Mouse (Mus musculus): ENCODE measurements around the gene Ikzf1.

Ikzf1 gene

GRCm38 (mm10) chr11:11684930-11685852 lies at the start of gene Ikzf1:
Gene Ikzf1 (plus strand): TSS chr11:11685003.
- DNase-seq (ENCODE audit: low read depth, low spot score), result no peak

GRCm38 (mm10) chr11:11644303-11644702 lies 40.5 kb upstream of the Ikzf1 start:
- DNase-seq (ENCODE audit: low read depth, low spot score), result no peak

- no peak for DNase-seq (ENCODE audit: low read depth, low spot score)
Observed at GRCm38 (mm10) chr11:11656388-11656787, 28.4 kb upstream of the Ikzf1 start.

GRCm38 (mm10) chr11:11656995-11657530 lies 27.7 kb upstream of the Ikzf1 start:
- DNase-seq (ENCODE audit: low read depth, low spot score), result no peak

- no peak for DNase-seq (ENCODE audit: low read depth, low spot score)
Observed at GRCm38 (mm10) chr11:11657634-11658033, 27.2 kb upstream of the Ikzf1 start.

GRCm38 (mm10) chr11:11658834-11659233 lies 26.0 kb upstream of the Ikzf1 start:
- no peak for DNase-seq (ENCODE audit: low read depth, low spot score)

- no peak for DNase-seq (ENCODE audit: low read depth, low spot score)
Observed at GRCm38 (mm10) chr11:11660651-11661050, 24.2 kb upstream of the Ikzf1 start.

GRCm38 (mm10) chr11:11667254-11667921 lies 17.4 kb upstream of the Ikzf1 start:
- no peak for DNase-seq (ENCODE audit: low read depth, low spot score)

- no peak for DNase-seq (ENCODE audit: low read depth, low spot score)
Observed at GRCm38 (mm10) chr11:11667922-11668290, 16.9 kb upstream of the Ikzf1 start.

GRCm38 (mm10) chr11:11672974-11673373 lies 11.8 kb upstream of the Ikzf1 start:
- DNase-seq (ENCODE audit: low read depth, low spot score), result no peak

- no peak for DNase-seq (ENCODE audit: low read depth, low spot score)
Observed at GRCm38 (mm10) chr11:11675063-11675462, 9.7 kb upstream of the Ikzf1 start.

- no peak for DNase-seq (ENCODE audit: low read depth, low spot score)
Observed at GRCm38 (mm10) chr11:11676068-11676741, 8.6 kb upstream of the Ikzf1 start.

- no peak for DNase-seq (ENCODE audit: low read depth, low spot score)
Observed at GRCm38 (mm10) chr11:11677165-11677564, 7.6 kb upstream of the Ikzf1 start.

- DNase-seq (ENCODE audit: low read depth, low spot score), result no peak
Observed at GRCm38 (mm10) chr11:11678972-11679371, 5.8 kb upstream of the Ikzf1 start.

GRCm38 (mm10) chr11:11684056-11684929 lies 510 bp upstream of the Ikzf1 start:
- DNase-seq (ENCODE audit: low read depth, low spot score), result no peak

GRCm38 (mm10) chr11:11685853-11686395 lies 1.1 kb downstream of the Ikzf1 start:
- DNase-seq (ENCODE audit: low read depth, low spot score), result no peak

GRCm38 (mm10) chr11:11686569-11687051 lies 1.8 kb downstream of the Ikzf1 start:
- DNase-seq (ENCODE audit: low read depth, low spot score), result no peak

- DNase-seq (ENCODE audit: low read depth, low spot score), result no peak
Observed at GRCm38 (mm10) chr11:11687551-11688185, 2.9 kb downstream of the Ikzf1 start.

GRCm38 (mm10) chr11:11688766-11689330 lies 4.0 kb downstream of the Ikzf1 start:
- DNase-seq (ENCODE audit: low read depth, low spot score), result no peak

GRCm38 (mm10) chr11:11689701-11690058 lies 4.9 kb downstream of the Ikzf1 start:
- DNase-seq (ENCODE audit: low read depth, low spot score), result no peak

Data from brain, embryonic 18.5 days (tissue).